Mouse (Mus musculus) thymus, postnatal 36 days (tissue): ENCODE results near the gene Mbnl2.

Experiments used
- DNase-seq, 2 experiments: peaks; one replicate each; pipeline ENCODE4 v3.0.0; 2022; ENCODE audit warnings: mixed read lengths in 2 of 2

Gene Mbnl2

GRCm38 (mm10) chr14:120298439-120298838 is 23.0 kb downstream of the Mbnl2 start:
- DNase-seq = no peak

GRCm38 (mm10) chr14:120299716-120300115 is 24.2 kb downstream of the Mbnl2 start:
- no peak for DNase-seq

GRCm38 (mm10) chr14:120300191-120300590 is 24.7 kb downstream of the Mbnl2 start:
- no peak for DNase-seq

GRCm38 (mm10) chr14:120300814-120301213 is 25.3 kb downstream of the Mbnl2 start:
- no peak for DNase-seq

- DNase-seq = no peak
Observed at GRCm38 (mm10) chr14:120302913-120303548, 27.6 kb downstream of the Mbnl2 start.

- DNase-seq = no peak
Observed at GRCm38 (mm10) chr14:120306229-120306628, 30.8 kb downstream of the Mbnl2 start.

GRCm38 (mm10) chr14:120307356-120307755 is 31.9 kb downstream of the Mbnl2 start:
- DNase-seq = no peak

GRCm38 (mm10) chr14:120307963-120308362 is 32.5 kb downstream of the Mbnl2 start:
- DNase-seq = no peak

GRCm38 (mm10) chr14:120309691-120310090 is 34.2 kb downstream of the Mbnl2 start:
- no peak for DNase-seq

- DNase-seq = no peak
Observed at GRCm38 (mm10) chr14:120311330-120312097, 36.0 kb downstream of the Mbnl2 start.

GRCm38 (mm10) chr14:120312661-120313406 is 37.4 kb downstream of the Mbnl2 start:
- no peak for DNase-seq

GRCm38 (mm10) chr14:120313466-120313865 is 38.0 kb downstream of the Mbnl2 start:
- DNase-seq = no peak

GRCm38 (mm10) chr14:120315721-120316120 is 40.3 kb downstream of the Mbnl2 start:
- no peak for DNase-seq

- DNase-seq = no peak
Observed at GRCm38 (mm10) chr14:120318326-120318935, 43.0 kb downstream of the Mbnl2 start.

GRCm38 (mm10) chr14:120318974-120319731 is 43.7 kb downstream of the Mbnl2 start:
- DNase-seq = no peak

- DNase-seq = no peak
Observed at GRCm38 (mm10) chr14:120322041-120322440, 46.6 kb downstream of the Mbnl2 start.

- DNase-seq = no peak
Observed at GRCm38 (mm10) chr14:120323111-120323510, 47.6 kb downstream of the Mbnl2 start.

GRCm38 (mm10) chr14:120324061-120324791 is 48.8 kb downstream of the Mbnl2 start:
- no peak for DNase-seq

- DNase-seq = no peak
Observed at GRCm38 (mm10) chr14:120324883-120325480, 49.5 kb downstream of the Mbnl2 start.

- DNase-seq = no peak
Observed at GRCm38 (mm10) chr14:120325673-120326072, 50.2 kb downstream of the Mbnl2 start.

GRCm38 (mm10) chr14:120330454-120330853 is 55.0 kb downstream of the Mbnl2 start:
- no peak for DNase-seq
